Mouse (Mus musculus) forebrain, embryonic 10.5 days (tissue): ENCODE results near the gene Hipk3. TPM values are rescaled to one million over a fixed set of nuclear protein-coding genes. Genes with fewer than 3 reads are reported as not detected.

ENCODE experiments used
- DNase-seq: peaks from one replicate; pipeline ENCODE4 v3.0.0-alpha.2; 2017; ENCODE audit warnings: low spot score; ENCODE audit errors: extremely low spot score
- H3K27ac ChIP-seq: fragments of 300-500 bp; sonication (generic); 2 replicates; pipeline ENCODE4 v1.5.1; 2016; ENCODE audit warnings: mild to moderate bottlenecking
- H3K27me3 ChIP-seq: fragments of 300-500 bp; sonication (generic); 2 replicates; pipeline ENCODE4 v1.6.1; 2016; ENCODE audit warnings: mild to moderate bottlenecking; ENCODE audit not compliant: poor library complexity, severe bottlenecking
- H3K36me3 ChIP-seq: fragments of 300-500 bp; sonication (generic); replicated peaks from 2 replicates; pipeline ENCODE4 v1.6.1; 2016; ENCODE audit warnings: mild to moderate bottlenecking, moderate library complexity
- H3K4me1 ChIP-seq: fragments of 300-500 bp; sonication (generic); 2 replicates; pipeline ENCODE4 v1.6.1; 2016
- H3K4me3 ChIP-seq: fragments of 300-500 bp; sonication (generic); 2 replicates; pipeline ENCODE4 v1.5.1; 2016; ENCODE audit warnings: mild to moderate bottlenecking, moderate library complexity
- H3K9me3 ChIP-seq: fragments of 300-500 bp; sonication (generic); 2 replicates; pipeline ENCODE4 v1.6.1; 2016; ENCODE audit warnings: mild to moderate bottlenecking, moderate library complexity
- WGBS: fragments of 180-500 bp; shearing (Covaris S2); methylation state at CpG from one replicate; pipeline ENCODE4 v1.1.7; 2016; 5-methylcytosine and 5-hydroxymethylcytosine counted together
- polyA plus RNA-seq: library from polyadenylated mRNA; unstranded; fragments of >200 nt; fragmentation: Nextera tagmentation; extraction: Ambion mirVana; gene quantifications from 2 replicates; pipeline ENCODE4 v1.2.1, GENCODE M21; 2016

Gene Hipk3
- polyA plus RNA-seq, 1 experiment from 2014 or later, result 6.9 TPM

- Histone ChIP-seq H3K4me1 (peaks cover 34% of the 10 kb centered on the region), H3K27me3 (peaks cover 20% of the 10 kb centered on the region), H3K4me3 (peak overlapping the region; percentile 89), H3K36me3 (no peaks in the 10 kb centered on the region), H3K9me3 (no peaks in the 10 kb centered on the region), H3K27ac (peak overlapping the region; percentile 98)
- under 1% methylated on average over 99 of the region's 99 CpGs for WGBS
- peak; percentile 83 for DNase-seq
Measured at GRCm38 (mm10) chr2:104493021-104493950, 960 bp downstream of the Hipk3 start.

GRCm38 (mm10) chr2:104491221-104491795, 2.9 kb downstream of the Hipk3 start:
- no peak overlapping the region for H3K4me3 ChIP-seq
- 76% methylated on average over 2 of the region's 2 CpGs for WGBS
- no peak for DNase-seq

GRCm38 (mm10) chr2:104490761-104491160, 3.5 kb downstream of the Hipk3 start:
- peaks cover 8% of the 10 kb centered on the region for H3K27me3 ChIP-seq
- WGBS, result 75% methylated on average over 2 of the region's 2 CpGs
- DNase-seq, result no peak
- peaks cover 21% of the 10 kb centered on the region for H3K4me1 ChIP-seq
- no peak overlapping the region for H3K27ac ChIP-seq
- no peaks in the 10 kb centered on the region for H3K36me3 ChIP-seq
- no peaks in the 10 kb centered on the region for H3K9me3 ChIP-seq
- no peak overlapping the region for H3K4me3 ChIP-seq

More at GRCm38 (mm10) chr2:104491221-104491795, 2.9 kb downstream of the Hipk3 start:
- no peak overlapping the region for H3K27ac ChIP-seq
- no peaks in the 10 kb centered on the region for H3K9me3 ChIP-seq
- no peaks in the 10 kb centered on the region for H3K36me3 ChIP-seq
- H3K27me3 ChIP-seq, result peaks cover 14% of the 10 kb centered on the region
- H3K4me1 ChIP-seq, result peaks cover 27% of the 10 kb centered on the region

- Histone ChIP-seq H3K36me3 (no peaks in the 10 kb centered on the region), H3K27me3 (no peaks in the 10 kb centered on the region), H3K27ac (no peak overlapping the region), H3K4me1 (peaks cover 12% of the 10 kb centered on the region), H3K9me3 (no peaks in the 10 kb centered on the region), H3K4me3 (no peak overlapping the region)
- WGBS, result 93% methylated on average over 2 of the region's 2 CpGs
- no peak for DNase-seq
Measured at GRCm38 (mm10) chr2:104489851-104490250, 4.4 kb downstream of the Hipk3 start.

- no peaks in the 10 kb centered on the region for H3K4me1 ChIP-seq
- no peaks in the 10 kb centered on the region for H3K27me3 ChIP-seq
- H3K4me3 ChIP-seq, result no peak overlapping the region
- no peaks in the 10 kb centered on the region for H3K9me3 ChIP-seq
- no peak overlapping the region for H3K27ac ChIP-seq
- no peak for DNase-seq
- 89% methylated on average over 5 of the region's 5 CpGs for WGBS
- no peaks in the 10 kb centered on the region for H3K36me3 ChIP-seq
Measured at GRCm38 (mm10) chr2:104484438-104484837, 9.8 kb downstream of the Hipk3 start.

- Histone ChIP-seq H3K4me1 (no peaks in the 10 kb centered on the region), H3K27me3 (no peaks in the 10 kb centered on the region), H3K36me3 (no peaks in the 10 kb centered on the region), H3K9me3 (no peaks in the 10 kb centered on the region), H3K4me3 (no peak overlapping the region), H3K27ac (no peak overlapping the region)
- DNase-seq, result no peak
Measured at GRCm38 (mm10) chr2:104482156-104482555, 12.1 kb downstream of the Hipk3 start.

- no peak for DNase-seq
- no peak overlapping the region for H3K4me3 ChIP-seq
- no peak overlapping the region for H3K27ac ChIP-seq
- no peaks in the 10 kb centered on the region for H3K27me3 ChIP-seq
- H3K9me3 ChIP-seq, result no peaks in the 10 kb centered on the region
- H3K36me3 ChIP-seq, result no peaks in the 10 kb centered on the region
- H3K4me1 ChIP-seq, result no peaks in the 10 kb centered on the region
- 88% methylated on average over 4 of the region's 4 CpGs for WGBS
Measured at GRCm38 (mm10) chr2:104479054-104479453, 15.2 kb downstream of the Hipk3 start.

GRCm38 (mm10) chr2:104477398-104478015, 16.7 kb downstream of the Hipk3 start:
- H3K27me3 ChIP-seq, result no peaks in the 10 kb centered on the region
- H3K36me3 ChIP-seq, result no peaks in the 10 kb centered on the region
- 91% methylated on average over 2 of the region's 2 CpGs for WGBS
- DNase-seq, result no peak
- H3K9me3 ChIP-seq, result no peaks in the 10 kb centered on the region
- H3K4me3 ChIP-seq, result no peak overlapping the region
- H3K4me1 ChIP-seq, result no peaks in the 10 kb centered on the region
- H3K27ac ChIP-seq, result no peak overlapping the region

- Histone ChIP-seq H3K36me3 (peaks cover 12% of the 10 kb centered on the region), H3K27ac (no peak overlapping the region), H3K4me3 (no peak overlapping the region), H3K4me1 (no peaks in the 10 kb centered on the region; the same call in 1 of the 2 replicates), H3K9me3 (no peaks in the 10 kb centered on the region), H3K27me3 (no peaks in the 10 kb centered on the region)
- no peak for DNase-seq
- 94% methylated on average over 6 of the region's 6 CpGs for WGBS
Measured at GRCm38 (mm10) chr2:104472056-104472455, 22.2 kb downstream of the Hipk3 start.

GRCm38 (mm10) chr2:104471161-104471560, 23.1 kb downstream of the Hipk3 start:
- H3K4me3 ChIP-seq, result no peak overlapping the region
- no peak overlapping the region for H3K27ac ChIP-seq
- no peak for DNase-seq
- H3K4me1 ChIP-seq, result no peaks in the 10 kb centered on the region; the same call in 1 of the 2 replicates
- 93% methylated on average over 16 of the region's 16 CpGs for whole genome bisulfite sequencing
- no peaks in the 10 kb centered on the region for H3K9me3 ChIP-seq
- no peaks in the 10 kb centered on the region for H3K27me3 ChIP-seq
- peaks cover 12% of the 10 kb centered on the region for H3K36me3 ChIP-seq

GRCm38 (mm10) chr2:104470536-104470935, 23.7 kb downstream of the Hipk3 start:
- Histone ChIP-seq H3K4me1 (no peaks in the 10 kb centered on the region; the same call in 1 of the 2 replicates), H3K27me3 (no peaks in the 10 kb centered on the region), H3K36me3 (peaks cover 12% of the 10 kb centered on the region), H3K4me3 (no peak overlapping the region), H3K9me3 (no peaks in the 10 kb centered on the region), H3K27ac (no peak overlapping the region)
- 94% methylated on average over 6 of the region's 6 CpGs for WGBS
- no peak for DNase-seq

GRCm38 (mm10) chr2:104468419-104468818, 25.8 kb downstream of the Hipk3 start:
- Histone ChIP-seq H3K27ac (no peak overlapping the region), H3K4me1 (no peaks in the 10 kb centered on the region; the same call in 1 of the 2 replicates), H3K36me3 (peaks cover 12% of the 10 kb centered on the region), H3K9me3 (no peaks in the 10 kb centered on the region), H3K4me3 (no peak overlapping the region), H3K27me3 (no peaks in the 10 kb centered on the region)
- WGBS, result 93% methylated on average over 5 of the region's 5 CpGs
- no peak for DNase-seq
